In the genomic region with DNA sequence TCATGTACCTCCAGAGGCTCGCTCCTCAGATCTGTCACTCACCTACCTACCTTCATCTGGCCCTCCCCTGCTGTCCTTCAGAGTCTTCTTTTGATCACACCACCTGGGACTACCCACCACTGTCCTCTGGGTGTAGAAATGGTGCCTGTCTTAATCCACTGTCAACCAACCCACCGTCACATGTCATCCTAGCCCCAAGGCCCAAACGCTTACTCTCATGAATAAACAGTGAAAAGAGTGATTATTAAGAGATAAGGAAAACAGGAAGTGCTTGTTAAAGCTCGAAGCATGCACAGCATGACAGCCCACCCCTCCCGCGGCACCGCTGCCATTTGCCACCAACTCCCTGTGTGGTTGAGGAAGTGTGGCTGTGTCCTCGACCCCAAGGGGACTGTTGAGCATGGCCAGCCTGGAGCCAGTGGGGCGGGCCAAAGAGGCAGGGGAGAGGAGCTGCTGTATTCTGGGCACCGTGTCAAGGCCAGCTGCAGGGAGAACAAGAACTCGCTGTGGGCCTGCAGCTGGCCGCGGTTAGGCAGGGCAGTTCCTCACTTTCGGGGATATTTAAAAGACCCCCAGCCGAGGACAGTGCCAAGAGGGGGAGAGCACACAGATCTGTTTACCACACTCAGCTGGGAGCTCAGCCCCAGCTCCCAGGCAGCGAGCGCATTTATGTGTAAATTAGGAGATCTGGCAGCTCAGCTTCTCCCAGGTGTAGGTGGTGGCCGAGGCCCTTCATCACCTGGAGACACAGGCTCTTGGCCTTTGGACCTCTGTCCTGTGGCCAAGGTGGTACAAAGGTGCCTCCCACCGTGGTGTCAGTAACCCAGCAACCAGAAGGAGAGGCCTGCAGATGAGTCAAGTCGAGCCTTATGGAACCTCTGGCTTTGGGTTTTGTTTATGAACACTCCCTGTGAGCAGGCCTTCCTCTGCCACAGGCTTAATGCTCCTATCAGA, we compare ENCODE assay signal across 8 mouse cellular contexts.
DNase-seq lines count a peak whose midpoint lies in the region; ATAC-seq and TF ChIP-seq lines count a peak whose summit lies in the region.

No protein-coding gene starts in this region.

- H3K4me2 ChIP-seq in forebrain, embryonic 11.5 days (ENCODE audit: low read depth, low read length, severe bottlenecking), result no peak overlapping the region
- H3K4me2 ChIP-seq in embryonic facial prominence, embryonic 14.5 days (ENCODE audit: low read depth, low read length), result 0 out of 2 replicates have a peak overlapping the region, but pooled peaks have one; percentile 8
- 0 out of 2 replicates have a peak overlapping the region, but pooled peaks have one; percentile 18 for H3K4me2 ChIP-seq in heart, embryonic 11.5 days
- H3K4me2 ChIP-seq in limb, embryonic 12.5 days, result 0 out of 2 replicates have a peak overlapping the region, but pooled peaks have one; percentile 2
- H3K4me2 ChIP-seq in midbrain, postnatal 0 days (ENCODE audit: low read depth, low read length, poor library complexity, severe bottlenecking), result no peak overlapping the region

- TF ChIP-seq CTCF in midbrain, postnatal 0 days (IDR thresholded peaks at IDR 0.05), result no peak

- no peak overlapping the region for H3K27ac ChIP-seq in forebrain, embryonic 11.5 days (ENCODE audit: low read depth, low read length)
- H3K27ac ChIP-seq in forebrain, embryonic 10.5 days, result no peak overlapping the region
- H3K27ac ChIP-seq in embryonic facial prominence, embryonic 14.5 days (replicated peaks; ENCODE audit: low read depth, low read length), result no peak overlapping the region; the same call in 1 of the 2 replicates
- H3K27ac ChIP-seq in heart, embryonic 11.5 days (ENCODE audit: low read depth, low read length), result no peak overlapping the region
- 0 out of 2 replicates have a peak overlapping the region, but pooled peaks have one; percentile 29 for H3K27ac ChIP-seq in limb, embryonic 12.5 days
- H3K27ac ChIP-seq in midbrain, postnatal 0 days (ENCODE audit: low read depth, low read length), result no peak overlapping the region

- no peaks in the 10 kb centered on the region for H3K36me3 ChIP-seq in forebrain, embryonic 11.5 days (ENCODE audit: control insufficient read depth, insufficient read depth, low read length)
- no peaks in the 10 kb centered on the region for H3K36me3 ChIP-seq in forebrain, embryonic 10.5 days (replicated peaks)
- H3K36me3 ChIP-seq in embryonic facial prominence, embryonic 14.5 days (ENCODE audit: control insufficient read depth, insufficient read depth, low read length), result no peaks in the 10 kb centered on the region
- no peaks in the 10 kb centered on the region for H3K36me3 ChIP-seq in heart, embryonic 11.5 days (ENCODE audit: control insufficient read depth, insufficient read depth, low read length)
- no peaks in the 10 kb centered on the region for H3K36me3 ChIP-seq in limb, embryonic 12.5 days
- H3K36me3 ChIP-seq in midbrain, postnatal 0 days (ENCODE audit: insufficient read depth, low read length), result no peaks in the 10 kb centered on the region

- H3K9ac ChIP-seq in forebrain, embryonic 11.5 days (ENCODE audit: low read length), result no peak overlapping the region
- 0 out of 2 replicates have a peak overlapping the region, but pooled peaks have one; percentile 21 for H3K9ac ChIP-seq in embryonic facial prominence, embryonic 14.5 days (ENCODE audit: low read depth, low read length)
- no peak overlapping the region for H3K9ac ChIP-seq in heart, embryonic 11.5 days (ENCODE audit: low read depth, low read length)
- H3K9ac ChIP-seq in limb, embryonic 12.5 days (replicated peaks), result no peak overlapping the region
- H3K9ac ChIP-seq in midbrain, postnatal 0 days (replicated peaks; ENCODE audit: low read length, poor library complexity, severe bottlenecking), result no peak overlapping the region

- ATAC-seq in forebrain, embryonic 11.5 days (replicated peaks; ENCODE audit: low FRiP score), result 0 out of 2 replicates have a peak, but pooled peaks have one; percentile 18
- peak; percentile 92 for ATAC-seq in embryonic facial prominence, embryonic 14.5 days (ENCODE audit: low read depth)
- ATAC-seq in heart, embryonic 11.5 days (replicated peaks; ENCODE audit: insufficient number of reproducible peaks, low FRiP score, low TSS enrichment), result peak; percentile 52; the same call in 1 of the 2 replicates
- peak; percentile 60 for ATAC-seq in limb, embryonic 12.5 days (ENCODE audit: insufficient number of reproducible peaks, insufficient read depth, low FRiP score, low TSS enrichment, low read depth)
- ATAC-seq in midbrain, postnatal 0 days (ENCODE audit: low FRiP score), result peak; percentile 84

- DNase-seq in forebrain, embryonic 11.5 days (ENCODE audit: low spot score), result no peak
- no peak for DNase-seq in forebrain, embryonic 10.5 days (ENCODE audit: extremely low spot score, low spot score)
- DNase-seq in embryonic facial prominence, embryonic 14.5 days (ENCODE audit: low spot score), result peak; percentile 93
- DNase-seq in kidney, adult 8-10 months, result peak; percentile 51 to 59
- DNase-seq in midbrain, postnatal 0 days (ENCODE audit: low spot score), result peak; percentile 86
- peak; percentile 82 for DNase-seq in telencephalon, adult 2 months (ENCODE audit: low read depth, low spot score)

- 17% methylated on average over 20 of the region's 20 CpGs for WGBS in forebrain, embryonic 11.5 days
- WGBS in forebrain, embryonic 10.5 days, result 17% methylated on average over 20 of the region's 20 CpGs
- 10% methylated on average over 19 of the region's 20 CpGs for WGBS in embryonic facial prominence, embryonic 14.5 days
- WGBS in heart, embryonic 11.5 days (ENCODE audit: insufficient replicate concordance), result 15% methylated on average over 20 of the region's 20 CpGs
- WGBS in limb, embryonic 12.5 days, result 13% methylated on average over 20 of the region's 20 CpGs
- WGBS in midbrain, postnatal 0 days, result 13% methylated on average over 20 of the region's 20 CpGs

- peaks cover 6% of the 10 kb centered on the region; the same call in 1 of the 2 replicates for H3K4me1 ChIP-seq in forebrain, embryonic 11.5 days (replicated peaks; ENCODE audit: control insufficient read depth, insufficient read depth, low read length)
- H3K4me1 ChIP-seq in forebrain, embryonic 10.5 days, result peaks cover 22% of the 10 kb centered on the region
- peaks cover 17% of the 10 kb centered on the region for H3K4me1 ChIP-seq in embryonic facial prominence, embryonic 14.5 days (ENCODE audit: control insufficient read depth, insufficient read depth, low read length)
- peaks cover 11% of the 10 kb centered on the region for H3K4me1 ChIP-seq in heart, embryonic 11.5 days (ENCODE audit: control insufficient read depth, insufficient read depth, low read length)
- peaks cover 36% of the 10 kb centered on the region for H3K4me1 ChIP-seq in limb, embryonic 12.5 days (replicated peaks)
- H3K4me1 ChIP-seq in midbrain, postnatal 0 days (ENCODE audit: insufficient read depth, low read length), result 0 out of 2 replicates have a peak, but pooled peaks cover 11% of the 10 kb centered on the region

- H3K27me3 ChIP-seq in forebrain, embryonic 11.5 days (ENCODE audit: control insufficient read depth, insufficient read depth, low read length), result no peaks in the 10 kb centered on the region
- peaks cover 17% of the 10 kb centered on the region; the same call in 1 of the 2 replicates for H3K27me3 ChIP-seq in forebrain, embryonic 10.5 days (ENCODE audit: poor library complexity, severe bottlenecking)
- no peaks in the 10 kb centered on the region for H3K27me3 ChIP-seq in embryonic facial prominence, embryonic 14.5 days (replicated peaks; ENCODE audit: control insufficient read depth, insufficient read depth, low read length)
- H3K27me3 ChIP-seq in heart, embryonic 11.5 days (ENCODE audit: control insufficient read depth, insufficient read depth, low read length), result no peaks in the 10 kb centered on the region
- H3K27me3 ChIP-seq in limb, embryonic 12.5 days, result no peaks in the 10 kb centered on the region
- no peaks in the 10 kb centered on the region for H3K27me3 ChIP-seq in midbrain, postnatal 0 days (ENCODE audit: insufficient read depth, low read length)

- H3K9me3 ChIP-seq in forebrain, embryonic 11.5 days (ENCODE audit: control insufficient read depth, low read length), result no peaks in the 10 kb centered on the region
- H3K9me3 ChIP-seq in forebrain, embryonic 10.5 days, result no peaks in the 10 kb centered on the region
- H3K9me3 ChIP-seq in embryonic facial prominence, embryonic 14.5 days (ENCODE audit: control insufficient read depth, low read length), result no peaks in the 10 kb centered on the region
- no peaks in the 10 kb centered on the region for H3K9me3 ChIP-seq in heart, embryonic 11.5 days (replicated peaks; ENCODE audit: control insufficient read depth, low read length)
- no peaks in the 10 kb centered on the region for H3K9me3 ChIP-seq in limb, embryonic 12.5 days
- H3K9me3 ChIP-seq in midbrain, postnatal 0 days (ENCODE audit: low read length), result no peaks in the 10 kb centered on the region

- H3K4me3 ChIP-seq in forebrain, embryonic 11.5 days (ENCODE audit: low read depth, low read length), result no peak overlapping the region
- H3K4me3 ChIP-seq in forebrain, embryonic 10.5 days, result no peak overlapping the region
- H3K4me3 ChIP-seq in embryonic facial prominence, embryonic 14.5 days (ENCODE audit: low read depth, low read length), result no peak overlapping the region
- H3K4me3 ChIP-seq in heart, embryonic 11.5 days (ENCODE audit: low read depth, low read length), result no peak overlapping the region
- H3K4me3 ChIP-seq in limb, embryonic 12.5 days (replicated peaks), result no peak overlapping the region
- no peak overlapping the region for H3K4me3 ChIP-seq in midbrain, postnatal 0 days (ENCODE audit: low read depth, low read length)

Comparison
In these comparisons a context has a peak if more than half of its experiments do, and no peak if none do; other contexts are left out.
1. ATAC-seq: peak in every context shown above with its lines; median percentile 92 in embryonic facial prominence, embryonic 14.5 days; 84 in midbrain, postnatal 0 days; 60 in limb, embryonic 12.5 days; 52 in heart, embryonic 11.5 days; 18 in forebrain, embryonic 11.5 days.
2. DNase-seq: peak in embryonic facial prominence, embryonic 14.5 days (single experiment), kidney, adult 8-10 months (2 of 2), midbrain, postnatal 0 days (single experiment) and telencephalon, adult 2 months (single experiment); none in forebrain, embryonic 11.5 days (single experiment) and forebrain, embryonic 10.5 days (single experiment).
3. H3K4me2 ChIP-seq: peak in embryonic facial prominence, embryonic 14.5 days (single experiment), heart, embryonic 11.5 days (single experiment) and limb, embryonic 12.5 days (single experiment); none in forebrain, embryonic 11.5 days (single experiment) and midbrain, postnatal 0 days (single experiment).